Mouse (Mus musculus) stomach, embryonic 16.5 days (tissue): Measurements from ENCODE around the gene Irf2bpl. TPM values are rescaled to one million over a fixed set of nuclear protein-coding genes. Genes with fewer than 3 reads are reported as not detected.

Experiments used
- ATAC-seq: fragments of 200-750 bp; cut with Nextera tagmentation; 2 replicates; pipeline ENCODE4 v1.8.0; 2017; ENCODE audit warnings: moderate number of reproducible peaks, moderate TSS enrichment; ENCODE audit not compliant: insufficient read depth, low FRiP score
- H3K27ac ChIP-seq: fragments of 300-500 bp; sonication (generic); 2 replicates; pipeline ENCODE4 v1.5.1; 2014; ENCODE audit warnings: low read length
- H3K27me3 ChIP-seq: fragments of 300-500 bp; sonication (generic); 2 replicates; pipeline ENCODE4 v1.6.1; 2014; ENCODE audit warnings: low read length, control low read depth, mixed read lengths; ENCODE audit not compliant: control insufficient read depth, insufficient read depth
- H3K36me3 ChIP-seq: fragments of 300-500 bp; sonication (generic); 2 replicates; pipeline ENCODE4 v1.6.1; 2014; ENCODE audit warnings: low read length; ENCODE audit not compliant: control insufficient read depth, insufficient read depth
- H3K4me1 ChIP-seq: fragments of 300-500 bp; sonication (generic); 2 replicates; pipeline ENCODE4 v1.6.1; 2014; ENCODE audit warnings: low read length, control low read depth, mixed read lengths; ENCODE audit not compliant: control insufficient read depth, insufficient read depth
- H3K4me2 ChIP-seq: fragments of 300-500 bp; sonication (generic); 2 replicates; pipeline ENCODE4 v1.6.1; 2014; ENCODE audit warnings: low read depth, low read length, mixed read lengths
- H3K4me3 ChIP-seq: fragments of 300-500 bp; sonication (generic); replicated peaks from 2 replicates; pipeline ENCODE4 v1.5.1; 2014; ENCODE audit warnings: mild to moderate bottlenecking, low read length
- H3K9ac ChIP-seq: fragments of 300-500 bp; sonication (generic); 2 replicates; pipeline ENCODE4 v1.6.1; 2014; ENCODE audit warnings: low read length
- H3K9me3 ChIP-seq: fragments of 300-500 bp; sonication (generic); replicated peaks from 2 replicates; pipeline ENCODE4 v1.6.1; 2016; ENCODE audit warnings: low read length, control low read depth; ENCODE audit not compliant: control insufficient read depth
- WGBS: fragments of 180-500 bp; shearing (Covaris S2); extraction: QIAGEN DNeasy Blood & Tissue Kit; methylation state at CpG from one replicate; pipeline ENCODE4 v1.1.7; 2014; 5-methylcytosine and 5-hydroxymethylcytosine counted together
- polyA plus RNA-seq: library from polyadenylated mRNA; unstranded; fragments of >200 nt; fragmentation: Nextera tagmentation; extraction: Ambion mirVana; gene quantifications from 2 replicates; pipeline ENCODE4 v1.2.1, GENCODE M21; 2015

Irf2bpl gene
- polyA plus RNA-seq, 1 experiment from 2014 or later = 11.7 TPM

DNA sequence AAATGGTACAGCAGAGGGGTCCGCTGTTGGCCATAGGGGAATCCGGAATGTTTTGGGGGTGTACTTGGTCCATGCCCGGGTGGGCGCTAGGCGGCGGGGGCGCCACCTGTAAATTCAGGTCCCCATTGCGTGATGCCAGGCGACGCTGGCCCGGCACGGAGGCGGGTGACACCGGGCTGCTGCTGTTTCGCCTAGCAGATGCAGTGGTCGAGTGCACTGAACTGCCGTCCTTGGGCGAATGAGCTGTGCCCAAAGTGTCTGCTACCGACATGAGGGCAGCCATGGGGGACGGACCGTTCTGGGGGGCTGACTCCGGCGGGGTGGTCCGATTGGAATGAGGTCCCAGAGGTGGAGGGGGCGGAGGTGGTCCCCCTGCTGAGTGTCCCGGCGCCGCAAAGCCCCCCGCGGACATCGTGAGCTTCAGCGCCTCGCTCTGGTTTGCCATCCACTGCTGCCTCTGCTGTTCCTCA is 2.8 kb downstream of the Irf2bpl start:
- Histone ChIP-seq H3K9me3 (no peaks in the 10 kb centered on the region), H3K36me3 (no peaks in the 10 kb centered on the region), H3K4me2 (peak overlapping the region; percentile 85), H3K27me3 (no peaks in the 10 kb centered on the region), H3K27ac (peak overlapping the region; percentile 100; the same call in 1 of the 2 replicates), H3K4me1 (peaks cover 37% of the 10 kb centered on the region), H3K9ac (peak overlapping the region; percentile 99), H3K4me3 (peak overlapping the region; percentile 88)
- ATAC-seq = no peak
- 17% methylated on average over 33 of the region's 33 CpGs for WGBS

DNA sequence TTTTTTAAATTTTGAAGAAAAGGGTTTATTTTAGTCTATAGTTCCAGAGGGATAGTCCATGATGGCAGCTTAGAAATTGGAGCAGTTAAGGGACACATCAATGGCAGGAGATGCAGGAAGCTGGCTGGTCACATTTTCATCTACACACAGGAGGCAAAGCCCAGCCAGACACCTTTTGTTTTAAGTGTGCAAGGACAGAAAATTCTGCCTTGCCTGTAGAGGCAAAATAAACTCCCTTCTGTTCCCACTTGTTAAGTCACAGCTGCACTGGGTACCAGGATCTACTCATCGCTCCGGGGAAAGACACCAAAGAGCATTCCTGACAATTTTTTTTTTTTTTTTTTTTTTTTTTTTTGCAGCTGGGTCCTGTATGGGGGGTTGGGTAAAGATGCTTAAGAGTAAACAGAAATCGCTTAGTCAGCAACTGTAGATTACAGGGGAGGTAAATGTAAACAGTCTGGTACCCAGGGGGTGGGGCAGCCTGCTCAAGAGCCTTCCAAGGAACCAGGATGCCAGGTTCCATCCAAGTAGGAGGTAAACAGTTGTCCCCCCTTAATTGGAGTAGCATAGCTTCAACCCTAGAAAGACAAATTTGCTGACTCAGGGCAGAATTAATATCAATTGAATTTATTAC is 4.4 kb downstream of the Irf2bpl start:
- H3K27me3 ChIP-seq = no peaks in the 10 kb centered on the region
- H3K36me3 ChIP-seq = no peaks in the 10 kb centered on the region
- no peaks in the 10 kb centered on the region for H3K9me3 ChIP-seq
- no peak overlapping the region for H3K4me3 ChIP-seq
- H3K4me1 ChIP-seq = peaks cover 25% of the 10 kb centered on the region
- WGBS = 58% methylated on average over 3 of the region's 3 CpGs
- no peak overlapping the region for H3K27ac ChIP-seq
- H3K4me2 ChIP-seq = no peak overlapping the region
- H3K9ac ChIP-seq = no peak overlapping the region
- no peak for ATAC-seq

DNA sequence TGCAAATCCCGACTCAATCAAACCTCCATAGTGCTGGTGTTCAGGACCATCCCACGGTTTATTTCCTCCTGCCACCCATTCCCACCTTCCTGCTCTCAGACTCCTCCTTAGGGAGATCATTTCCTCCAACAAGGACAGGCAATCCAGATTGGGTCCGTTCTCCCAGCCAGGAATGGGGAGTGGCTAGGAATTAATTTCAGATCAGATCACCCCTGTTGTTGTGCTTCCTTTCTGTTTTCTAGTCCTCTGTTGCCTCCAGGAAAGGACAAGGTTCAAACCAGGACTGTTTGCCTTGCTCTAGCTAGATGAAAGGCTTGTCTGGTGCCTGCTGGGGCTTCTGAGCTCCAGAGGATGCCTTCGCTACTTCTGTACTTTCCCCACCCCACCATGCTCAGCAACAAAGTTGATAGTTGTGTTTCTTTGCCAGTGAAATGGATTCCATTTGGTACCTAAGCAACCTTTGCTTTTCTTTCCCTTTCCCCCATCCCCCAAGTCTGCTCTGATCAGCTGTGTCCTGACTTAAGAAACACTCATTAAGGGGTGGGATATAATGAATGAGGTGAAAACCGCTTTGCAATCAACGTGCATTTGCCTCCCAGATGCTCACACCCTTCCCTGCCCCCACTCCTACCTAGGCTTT is 5.0 kb downstream of the Irf2bpl start:
- Histone ChIP-seq H3K9me3 (no peaks in the 10 kb centered on the region), H3K27ac (no peak overlapping the region), H3K9ac (no peak overlapping the region), H3K4me3 (no peak overlapping the region), H3K4me1 (peaks cover 24% of the 10 kb centered on the region), H3K4me2 (no peak overlapping the region), H3K36me3 (no peaks in the 10 kb centered on the region), H3K27me3 (no peaks in the 10 kb centered on the region)
- no peak for ATAC-seq
- 60% methylated on average over 6 of the region's 6 CpGs for WGBS

DNA sequence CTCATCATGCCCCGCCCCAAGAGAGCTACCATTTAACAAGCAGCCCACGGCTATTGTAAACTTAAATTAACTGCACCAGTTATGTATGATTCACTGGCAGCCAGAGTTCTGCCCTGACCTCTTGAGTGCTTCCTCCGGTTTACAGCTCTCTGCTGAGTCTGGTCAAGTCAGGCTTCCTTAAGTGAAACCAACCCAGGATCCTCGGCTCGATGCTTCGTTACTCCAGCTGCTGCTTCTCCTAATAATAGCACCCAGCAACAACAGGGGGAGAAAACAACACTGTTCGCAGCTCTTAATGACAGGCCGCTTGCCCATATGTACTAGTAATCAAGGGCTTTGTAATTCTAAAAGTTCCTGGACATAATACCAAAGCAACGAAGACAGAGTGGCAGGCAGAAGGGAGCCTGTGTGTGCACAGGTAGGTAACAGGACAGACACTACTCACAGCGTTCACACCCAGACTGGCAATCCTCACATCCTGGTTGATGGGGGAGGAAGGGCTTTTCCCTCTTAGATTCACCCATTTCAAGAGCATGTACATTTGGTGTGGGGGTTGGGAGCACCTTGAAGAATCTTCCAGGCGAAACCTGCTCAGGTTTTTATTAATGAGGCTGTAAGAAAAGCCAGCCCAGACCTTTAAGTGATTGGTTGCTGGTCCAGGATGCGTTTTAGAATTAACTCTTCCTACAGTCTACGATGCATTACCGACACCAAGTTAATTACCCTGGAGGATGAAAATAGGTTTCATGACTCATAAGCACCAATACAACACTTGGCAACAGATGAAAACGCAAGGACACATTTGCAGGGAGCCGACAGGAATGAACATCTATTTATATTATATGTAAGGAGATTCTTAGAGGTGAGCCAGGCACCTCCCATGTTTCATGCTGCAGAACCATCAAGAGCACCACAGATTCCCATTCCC is 5.9 kb downstream of the Irf2bpl start:
- Histone ChIP-seq H3K36me3 (no peaks in the 10 kb centered on the region), H3K4me2 (peak overlapping the region; percentile 23; the same call in 1 of the 2 replicates), H3K27me3 (no peaks in the 10 kb centered on the region), H3K27ac (peak overlapping the region; percentile 45; the same call in 1 of the 2 replicates), H3K9me3 (no peaks in the 10 kb centered on the region), H3K4me1 (peaks cover 24% of the 10 kb centered on the region), H3K4me3 (no peak overlapping the region), H3K9ac (no peak overlapping the region; the same call in 1 of the 2 replicates)
- no peak; the same call in 1 of the 2 replicates for ATAC-seq
- WGBS = 52% methylated on average over 16 of the region's 16 CpGs

DNA sequence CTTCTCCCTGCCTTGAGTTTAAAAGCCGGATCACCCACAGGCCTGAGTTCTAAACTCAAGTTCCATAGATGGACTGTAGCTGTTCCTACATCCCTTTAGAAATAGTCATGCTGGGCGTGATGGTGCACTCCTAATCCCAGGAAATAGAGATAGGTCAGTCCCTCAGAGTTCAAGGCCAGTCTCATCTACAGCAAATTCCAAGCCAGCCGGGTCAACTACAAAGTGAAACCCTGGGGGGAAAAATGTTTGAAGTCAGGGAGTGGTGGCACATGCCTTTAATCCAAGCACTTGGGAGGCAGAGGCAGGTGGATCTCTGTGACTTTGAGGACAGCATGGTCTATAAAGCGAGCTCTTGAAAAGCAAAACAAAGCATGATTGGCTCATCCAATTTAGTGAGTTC is 7.6 kb downstream of the Irf2bpl start:
- H3K36me3 ChIP-seq = no peaks in the 10 kb centered on the region
- no peak overlapping the region for H3K4me3 ChIP-seq
- WGBS = 86% methylated on average over 4 of the region's 4 CpGs
- H3K4me1 ChIP-seq = peaks cover 30% of the 10 kb centered on the region
- ATAC-seq = no peak
- no peak overlapping the region for H3K4me2 ChIP-seq
- H3K27me3 ChIP-seq = no peaks in the 10 kb centered on the region
- H3K9me3 ChIP-seq = no peaks in the 10 kb centered on the region
- no peak overlapping the region for H3K9ac ChIP-seq
- no peak overlapping the region for H3K27ac ChIP-seq

DNA sequence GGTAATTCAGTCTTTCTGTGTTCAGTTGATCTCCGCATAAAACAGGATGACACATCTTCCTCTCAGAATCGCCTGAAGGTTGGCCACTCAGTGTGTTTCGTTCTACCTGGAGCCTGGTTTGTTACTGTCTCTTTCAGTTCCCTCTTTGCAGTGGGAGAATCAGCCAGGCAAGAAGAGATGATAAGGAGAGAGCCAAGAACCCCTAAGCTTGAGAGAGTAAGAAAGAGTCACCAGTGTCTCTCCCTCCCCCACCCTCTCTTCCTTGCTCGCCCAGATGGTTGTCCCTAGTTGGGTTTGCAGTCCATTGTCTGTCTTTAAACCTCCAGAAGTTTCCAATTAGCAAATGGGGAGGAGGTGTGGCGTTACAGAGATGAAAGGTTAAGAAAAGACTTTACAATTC is 8.5 kb downstream of the Irf2bpl start:
- Histone ChIP-seq H3K9ac (no peak overlapping the region), H3K27me3 (no peaks in the 10 kb centered on the region), H3K27ac (no peak overlapping the region), H3K9me3 (no peaks in the 10 kb centered on the region), H3K4me2 (no peak overlapping the region), H3K4me3 (no peak overlapping the region), H3K36me3 (no peaks in the 10 kb centered on the region), H3K4me1 (peaks cover 34% of the 10 kb centered on the region)
- ATAC-seq = no peak
- 92% methylated on average over 5 of the region's 5 CpGs for WGBS

DNA sequence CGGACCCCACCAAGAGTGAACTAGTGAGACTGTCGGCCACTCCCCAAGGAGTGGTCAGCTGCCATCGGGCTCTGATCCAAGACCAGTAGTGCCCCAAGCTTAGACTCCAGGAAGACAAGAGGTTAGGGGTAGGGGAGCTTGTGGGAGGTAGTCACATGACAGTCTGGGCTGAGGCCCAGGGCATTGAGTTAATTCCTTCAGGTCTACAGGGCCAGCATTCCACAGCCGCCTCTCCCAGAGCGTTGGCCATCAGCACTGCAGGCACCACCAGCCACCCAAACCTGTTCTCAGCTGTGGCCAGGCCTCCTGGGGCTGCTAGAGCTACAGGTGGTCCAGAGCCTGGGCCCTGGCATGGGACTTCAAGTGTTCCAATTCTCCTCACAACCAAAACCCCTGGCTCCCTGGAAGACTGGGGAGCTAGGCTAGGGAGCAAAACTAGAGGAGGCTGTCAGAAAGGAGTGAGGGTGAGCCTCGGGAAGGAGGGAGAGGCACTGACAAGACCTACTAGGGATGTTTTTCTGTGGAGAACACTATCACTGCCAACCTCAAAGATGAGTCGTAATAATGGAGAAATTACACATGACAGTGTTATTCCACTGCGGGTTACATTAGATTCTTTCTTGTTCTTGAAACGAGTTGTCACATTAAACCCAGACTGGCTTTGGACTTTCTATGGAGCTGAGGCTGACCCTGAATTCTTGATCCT is 12.1 kb downstream of the Irf2bpl start:
- Histone ChIP-seq H3K27me3 (no peaks in the 10 kb centered on the region), H3K4me3 (no peak overlapping the region), H3K4me2 (no peak overlapping the region), H3K27ac (peak overlapping the region; percentile 71), H3K9ac (no peak overlapping the region), H3K9me3 (no peaks in the 10 kb centered on the region), H3K4me1 (peaks cover 16% of the 10 kb centered on the region), H3K36me3 (no peaks in the 10 kb centered on the region)
- WGBS = 56% methylated on average over 9 of the region's 9 CpGs
- ATAC-seq = peak; percentile 34; the same call in 1 of the 2 replicates

DNA sequence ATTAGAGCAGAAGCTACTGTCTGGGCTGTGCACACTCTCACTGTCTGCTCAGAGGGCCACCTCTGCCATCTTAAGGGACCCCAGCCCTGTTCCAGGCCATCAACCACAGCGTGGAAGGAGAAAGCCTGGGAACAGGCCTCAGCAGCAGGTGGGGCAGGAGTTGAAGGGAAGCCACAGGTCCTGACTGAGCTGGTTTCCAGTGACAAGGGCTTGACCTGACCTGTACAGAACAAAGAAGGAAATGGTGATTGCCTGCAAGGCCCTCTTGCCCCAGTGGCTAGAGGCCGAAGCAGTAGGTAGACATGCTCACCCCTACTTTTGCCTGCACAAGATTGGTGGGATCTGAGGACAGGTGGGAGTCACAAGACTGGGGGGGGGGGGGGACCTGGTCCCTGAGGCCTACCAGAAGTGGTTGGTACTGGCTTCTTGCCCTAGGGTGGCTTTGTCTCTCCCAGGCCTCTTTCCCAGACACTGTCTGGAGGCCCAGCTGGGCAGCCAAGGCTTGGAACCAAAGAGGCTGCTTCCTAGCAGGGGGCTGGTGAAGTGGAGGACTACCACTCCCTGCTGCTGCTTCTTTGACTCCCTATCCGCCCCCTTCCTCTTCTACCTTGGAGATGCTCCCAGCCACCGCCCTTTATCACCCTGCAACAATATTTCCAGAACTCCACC is 12.8 kb downstream of the Irf2bpl start:
- Histone ChIP-seq H3K27me3 (no peaks in the 10 kb centered on the region), H3K4me3 (no peak overlapping the region), H3K9ac (peak overlapping the region; percentile 16; the same call in 1 of the 2 replicates), H3K9me3 (no peaks in the 10 kb centered on the region), H3K36me3 (no peaks in the 10 kb centered on the region), H3K27ac (peak overlapping the region; percentile 71), H3K4me1 (peaks cover 16% of the 10 kb centered on the region), H3K4me2 (no peak overlapping the region)
- WGBS = 74% methylated on average over 4 of the region's 4 CpGs
- ATAC-seq = peak; percentile 16; the same call in 1 of the 2 replicates
